Mouse (Mus musculus): Measurements from ENCODE around the gene Ctcfl. TPM values are rescaled to one million over a fixed set of nuclear protein-coding genes. Genes with fewer than 3 reads are reported as not detected.
A peak's percentile ranks its signal among the peaks of the same experiment; 100 is the strongest.

The Ctcfl gene
- polyA plus RNA-seq, 1 experiment = 0.12 TPM

- DNase-seq = peak; percentile 70
- 62% methylated on average over 24 of the region's 24 CpGs for WGBS
- H3K27me3 ChIP-seq (ENCODE audit: control insufficient read depth, insufficient read depth, low read length) = no peaks in the 10 kb centered on the region
- H3K27ac ChIP-seq (ENCODE audit: control insufficient read depth, insufficient read depth, low read length) = no peak overlapping the region
- peaks cover 5% of the 10 kb centered on the region; the same call in 1 of the 2 replicates for H3K4me1 ChIP-seq (replicated peaks; ENCODE audit: control insufficient read depth, insufficient read depth, low read length)
- H3K36me3 ChIP-seq (ENCODE audit: control insufficient read depth, insufficient read depth, low read length) = no peaks in the 10 kb centered on the region
- no peak overlapping the region for H3K4me3 ChIP-seq (ENCODE audit: control insufficient read depth, insufficient read depth, low read length)
- TF ChIP-seq POLR2A (IDR thresholded peaks at IDR 0.05; ENCODE audit: control insufficient read depth, extremely low read depth, insufficient read depth, low read length, poor library complexity) (no peak), CTCF (IDR thresholded peaks at IDR 0.05; ENCODE audit: borderline replicate concordance, control insufficient read depth, extremely low read depth, insufficient read depth, low read length, poor library complexity) (peak; percentile 71; the same call in 1 of the 2 replicates)
These were observed 40.3 kb upstream of the Ctcfl start for GRCm38 (mm10) chr2:173159354-173160311.

GRCm38 (mm10) chr2:173158390-173159055, 39.2 kb upstream of the Ctcfl start:
- DNase-seq = no peak
- H3K4me1 ChIP-seq (replicated peaks; ENCODE audit: control insufficient read depth, insufficient read depth, low read length) = peaks cover 5% of the 10 kb centered on the region; the same call in 1 of the 2 replicates
- TF ChIP-seq POLR2A (IDR thresholded peaks at IDR 0.05; ENCODE audit: control insufficient read depth, extremely low read depth, insufficient read depth, low read length, poor library complexity) (no peak), CTCF (IDR thresholded peaks at IDR 0.05; ENCODE audit: borderline replicate concordance, control insufficient read depth, extremely low read depth, insufficient read depth, low read length, poor library complexity) (no peak)
- 91% methylated on average over 19 of the region's 19 CpGs for WGBS
- no peak overlapping the region for H3K4me3 ChIP-seq (ENCODE audit: control insufficient read depth, insufficient read depth, low read length)
- H3K27ac ChIP-seq (ENCODE audit: control insufficient read depth, insufficient read depth, low read length) = no peak overlapping the region
- H3K27me3 ChIP-seq (ENCODE audit: control insufficient read depth, insufficient read depth, low read length) = no peaks in the 10 kb centered on the region
- no peaks in the 10 kb centered on the region for H3K36me3 ChIP-seq (ENCODE audit: control insufficient read depth, insufficient read depth, low read length)

DNA sequence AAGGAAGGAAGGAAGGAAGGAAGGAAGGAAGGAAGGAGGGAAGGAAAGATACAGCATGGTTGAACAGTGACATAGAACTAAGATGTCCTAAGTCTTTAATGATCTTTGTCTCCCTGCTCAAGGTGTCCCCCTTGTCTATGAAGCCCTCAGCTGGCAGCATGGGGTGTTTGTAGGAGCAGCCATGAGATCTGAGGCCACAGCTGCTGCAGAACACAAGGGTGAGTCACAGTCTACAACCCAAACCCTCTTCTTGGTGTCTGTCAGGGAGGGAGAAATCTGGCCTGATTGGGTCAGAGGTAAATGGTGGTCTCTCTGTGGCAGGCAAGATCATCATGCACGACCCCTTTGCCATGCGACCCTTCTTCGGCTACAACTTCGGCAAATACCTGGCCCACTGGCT, 38.5 kb upstream of the Ctcfl start:
- no peaks in the 10 kb centered on the region for H3K27me3 ChIP-seq (ENCODE audit: control insufficient read depth, insufficient read depth, low read length)
- no peak for TF ChIP-seq CTCF (IDR thresholded peaks at IDR 0.05; ENCODE audit: borderline replicate concordance, control insufficient read depth, extremely low read depth, insufficient read depth, low read length, poor library complexity)
- TF ChIP-seq POLR2A (IDR thresholded peaks at IDR 0.05; ENCODE audit: control insufficient read depth, extremely low read depth, insufficient read depth, low read length, poor library complexity) = no peak
- peaks cover 5% of the 10 kb centered on the region; the same call in 1 of the 2 replicates for H3K4me1 ChIP-seq (replicated peaks; ENCODE audit: control insufficient read depth, insufficient read depth, low read length)
- WGBS = 93% methylated on average over 4 of the region's 4 CpGs
- DNase-seq = no peak
- no peaks in the 10 kb centered on the region for H3K36me3 ChIP-seq (ENCODE audit: control insufficient read depth, insufficient read depth, low read length)
- H3K4me3 ChIP-seq (ENCODE audit: control insufficient read depth, insufficient read depth, low read length) = no peak overlapping the region
- no peak overlapping the region for H3K27ac ChIP-seq (ENCODE audit: control insufficient read depth, insufficient read depth, low read length)

GRCm38 (mm10) chr2:173157376-173157775, 38.1 kb upstream of the Ctcfl start:
- 60% methylated on average over 4 of the region's 4 CpGs for WGBS
- H3K36me3 ChIP-seq (ENCODE audit: control insufficient read depth, insufficient read depth, low read length) = no peaks in the 10 kb centered on the region
- TF ChIP-seq CTCF (IDR thresholded peaks at IDR 0.05; ENCODE audit: borderline replicate concordance, control insufficient read depth, extremely low read depth, insufficient read depth, low read length, poor library complexity) (no peak), POLR2A (IDR thresholded peaks at IDR 0.05; ENCODE audit: control insufficient read depth, extremely low read depth, insufficient read depth, low read length, poor library complexity) (no peak)
- no peaks in the 10 kb centered on the region for H3K27me3 ChIP-seq (ENCODE audit: control insufficient read depth, insufficient read depth, low read length)
- H3K27ac ChIP-seq (ENCODE audit: control insufficient read depth, insufficient read depth, low read length) = no peak overlapping the region
- no peak for DNase-seq
- H3K4me3 ChIP-seq (ENCODE audit: control insufficient read depth, insufficient read depth, low read length) = no peak overlapping the region
- peaks cover 5% of the 10 kb centered on the region; the same call in 1 of the 2 replicates for H3K4me1 ChIP-seq (replicated peaks; ENCODE audit: control insufficient read depth, insufficient read depth, low read length)

GRCm38 (mm10) chr2:173156923-173157322, 37.6 kb upstream of the Ctcfl start:
- H3K4me3 ChIP-seq (ENCODE audit: control insufficient read depth, insufficient read depth, low read length) = no peak overlapping the region
- H3K36me3 ChIP-seq (ENCODE audit: control insufficient read depth, insufficient read depth, low read length) = no peaks in the 10 kb centered on the region
- no peak overlapping the region for H3K27ac ChIP-seq (ENCODE audit: control insufficient read depth, insufficient read depth, low read length)
- TF ChIP-seq POLR2A (IDR thresholded peaks at IDR 0.05; ENCODE audit: control insufficient read depth, extremely low read depth, insufficient read depth, low read length, poor library complexity) (no peak), CTCF (IDR thresholded peaks at IDR 0.05; ENCODE audit: borderline replicate concordance, control insufficient read depth, extremely low read depth, insufficient read depth, low read length, poor library complexity) (no peak)
- WGBS = 88% methylated on average over 13 of the region's 13 CpGs
- H3K4me1 ChIP-seq (replicated peaks; ENCODE audit: control insufficient read depth, insufficient read depth, low read length) = peaks cover 5% of the 10 kb centered on the region; the same call in 1 of the 2 replicates
- H3K27me3 ChIP-seq (ENCODE audit: control insufficient read depth, insufficient read depth, low read length) = no peaks in the 10 kb centered on the region
- no peak for DNase-seq

GRCm38 (mm10) chr2:173155907-173156306, 36.6 kb upstream of the Ctcfl start:
- Histone ChIP-seq H3K36me3 (ENCODE audit: control insufficient read depth, insufficient read depth, low read length) (no peaks in the 10 kb centered on the region), H3K4me3 (ENCODE audit: control insufficient read depth, insufficient read depth, low read length) (no peak overlapping the region), H3K27me3 (ENCODE audit: control insufficient read depth, insufficient read depth, low read length) (no peaks in the 10 kb centered on the region), H3K4me1 (replicated peaks; ENCODE audit: control insufficient read depth, insufficient read depth, low read length) (peaks cover 5% of the 10 kb centered on the region; the same call in 1 of the 2 replicates), H3K27ac (ENCODE audit: control insufficient read depth, insufficient read depth, low read length) (no peak overlapping the region)
- DNase-seq = no peak
- TF ChIP-seq POLR2A (IDR thresholded peaks at IDR 0.05; ENCODE audit: control insufficient read depth, extremely low read depth, insufficient read depth, low read length, poor library complexity) (no peak), CTCF (IDR thresholded peaks at IDR 0.05; ENCODE audit: borderline replicate concordance, control insufficient read depth, extremely low read depth, insufficient read depth, low read length, poor library complexity) (no peak)
- 93% methylated on average over 10 of the region's 10 CpGs for WGBS

All from thymus, adult 2 months (tissue).